Mouse (Mus musculus): ENCODE measurements at regions not wholly inside any gene's neighbourhood (a gene's known extent, or its start where the extent isn't known, plus 50 kb on each side); places are given as distances from the start of the nearest gene placed in this dataset.

GRCm38 (mm10) chr13:119268301-119268675 lies 160.1 kb upstream of the Paip1 start:
- CTCF ChIA-PET = no interaction called here

DNA sequence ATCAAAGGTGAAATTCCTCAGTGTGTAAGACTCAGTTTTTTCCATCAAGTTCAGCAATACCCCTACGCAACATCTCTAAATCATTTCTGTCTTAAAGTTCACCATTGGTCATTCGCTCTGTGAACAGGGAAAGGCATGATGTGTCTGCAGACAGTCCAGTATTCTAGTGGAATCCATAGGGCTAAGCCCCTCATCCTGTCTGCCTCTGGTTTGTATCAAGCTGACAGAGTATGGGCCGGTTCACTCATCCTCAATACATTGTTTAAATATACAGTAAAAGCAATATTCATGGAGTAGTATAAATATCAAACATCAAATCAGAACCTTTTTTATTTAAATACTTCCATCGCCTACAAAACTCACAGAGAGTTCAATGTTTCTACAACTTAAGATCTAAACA lies 152.9 kb upstream of the Paip1 start:
- CTCF ChIA-PET = no interaction called here

- CTCF ChIA-PET = no interaction called here
These were observed 151.0 kb upstream of the Paip1 start for GRCm38 (mm10) chr13:119277308-119277948.

DNA sequence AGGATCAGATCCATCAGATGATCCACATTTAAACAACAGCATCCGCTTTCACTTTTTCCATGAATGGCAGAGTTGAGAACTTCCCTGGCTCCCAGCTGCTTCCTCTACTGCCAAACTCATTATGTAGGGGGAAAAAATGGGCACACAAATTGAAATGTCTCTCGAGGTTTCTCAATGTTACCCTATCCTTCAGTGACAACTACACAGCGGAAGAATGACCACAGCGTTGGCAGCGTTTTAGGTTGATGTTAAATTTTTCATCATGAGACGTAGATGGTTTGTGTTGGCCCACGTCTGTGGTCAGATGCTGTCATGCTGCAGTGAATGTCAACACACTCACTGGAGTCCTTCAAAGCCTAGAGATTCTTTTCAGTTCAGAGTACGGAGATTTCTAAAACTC lies 149.0 kb upstream of the Paip1 start:
- CTCF ChIA-PET = no interaction called here

DNA sequence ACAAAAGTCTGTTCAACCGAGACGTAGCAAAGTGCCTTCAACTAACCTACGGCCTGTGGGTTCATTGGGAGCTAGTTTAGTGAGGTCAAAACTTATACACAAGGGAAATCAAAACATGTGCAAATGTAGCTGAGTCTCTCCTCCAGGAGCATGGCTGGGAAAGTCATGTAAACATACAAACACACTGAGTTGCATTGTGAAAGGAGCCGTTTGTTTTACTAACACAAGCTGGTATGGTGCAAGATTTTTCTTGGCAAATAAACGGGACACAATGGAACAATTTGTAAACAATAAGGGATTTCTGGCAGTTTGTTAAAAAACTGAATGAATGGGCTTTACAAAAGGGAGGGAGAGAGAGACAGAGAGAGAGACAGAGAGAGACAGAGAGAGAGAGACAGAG lies 147.8 kb upstream of the Paip1 start:
- CTCF ChIA-PET = no interaction called here

DNA sequence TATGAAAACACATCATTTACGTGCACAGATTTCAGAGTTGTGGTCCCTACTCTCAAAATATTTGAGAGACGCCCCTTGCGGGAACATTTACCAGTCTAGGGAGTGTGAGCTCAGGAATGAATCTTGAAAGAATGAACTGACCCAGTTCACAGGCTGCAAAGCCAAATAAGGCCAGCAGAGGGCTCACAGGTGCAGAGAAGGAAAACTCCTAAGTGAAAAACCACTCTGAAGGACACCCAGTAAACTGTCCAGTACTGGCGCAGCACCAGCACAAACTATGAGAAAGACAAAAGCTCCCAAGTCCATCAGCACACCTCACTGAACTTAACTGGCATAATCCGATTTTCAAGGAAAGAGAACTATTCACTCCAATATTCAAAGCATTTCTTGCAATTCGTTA lies 145.0 kb upstream of the Paip1 start:
- CTCF ChIA-PET = no interaction called here

DNA sequence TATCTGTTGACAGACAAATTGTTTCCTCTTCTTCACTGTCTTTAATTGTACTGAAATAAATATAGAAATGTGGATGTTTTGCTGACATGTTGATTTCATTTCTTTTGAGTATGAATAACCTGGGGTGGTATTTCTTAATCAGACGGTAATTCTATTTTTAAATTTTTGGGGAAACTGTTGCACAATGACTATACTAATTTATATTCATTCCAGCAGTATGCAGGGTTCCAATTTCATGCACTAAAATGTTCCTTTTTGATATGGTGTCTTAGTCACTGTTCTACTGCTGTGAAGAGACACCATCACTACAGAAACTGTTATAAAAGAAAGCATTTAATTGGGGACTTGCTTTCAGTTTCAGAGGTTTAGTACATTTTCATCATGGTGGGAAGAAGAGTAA lies 119.2 kb upstream of the Paip1 start:
- CTCF ChIA-PET = no interaction called here

GRCm38 (mm10) chr13:119310013-119310412 lies 118.4 kb upstream of the Paip1 start:
- CTCF ChIA-PET = no interaction called here

GRCm38 (mm10) chr13:119314356-119314755 lies 114.0 kb upstream of the Paip1 start:
- CTCF ChIA-PET = no interaction called here

DNA sequence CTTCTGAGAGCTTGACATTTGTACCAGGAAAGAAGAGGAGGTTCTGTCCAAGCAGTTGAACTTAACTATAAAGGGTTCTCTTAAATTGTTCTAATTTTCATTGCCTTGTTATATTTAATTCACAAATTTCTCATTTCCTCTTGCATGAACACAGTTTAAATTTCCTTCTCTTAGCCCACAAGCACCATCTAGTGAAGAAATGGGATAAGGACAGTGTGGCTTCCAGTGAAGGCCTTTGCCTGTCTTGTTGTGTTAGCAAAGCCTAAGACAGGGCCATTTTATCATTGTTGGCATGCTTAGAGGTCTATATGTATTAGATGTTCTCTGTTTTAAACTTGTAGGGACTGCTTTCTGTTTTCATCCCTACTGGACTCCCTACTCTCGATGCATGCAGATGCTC lies 110.0 kb upstream of the Paip1 start:
- CTCF ChIA-PET = no interaction called here

GRCm38 (mm10) chr13:119325510-119325909 lies 102.9 kb upstream of the Paip1 start:
- CTCF ChIA-PET = no interaction called here

- CTCF ChIA-PET = no interaction called here
These were observed 101.3 kb upstream of the Paip1 start for GRCm38 (mm10) chr13:119326877-119327625.

GRCm38 (mm10) chr13:119328731-119329130 lies 99.7 kb upstream of the Paip1 start:
- CTCF ChIA-PET = no interaction called here

DNA sequence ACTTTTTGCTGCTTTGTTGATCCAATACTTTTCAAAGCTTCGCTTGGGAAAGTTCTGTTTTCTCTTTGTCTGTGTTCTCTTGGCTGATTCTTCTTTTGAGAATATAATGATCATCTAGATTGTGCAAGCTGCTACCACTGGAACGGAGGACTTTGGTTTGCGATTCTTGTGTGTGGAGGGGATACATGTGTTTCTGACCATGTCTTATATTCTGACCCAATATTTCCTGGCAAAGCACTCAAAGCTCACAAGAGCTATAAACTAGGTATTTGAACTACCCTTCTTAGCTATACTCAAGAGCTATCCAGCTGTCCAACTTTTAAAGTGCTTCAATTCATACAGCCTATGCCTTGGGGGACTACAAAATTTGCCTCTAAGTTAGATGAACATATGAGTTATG lies 96.6 kb upstream of the Paip1 start:
- CTCF ChIA-PET = no interaction called here

GRCm38 (mm10) chr13:119333915-119334314 lies 94.5 kb upstream of the Paip1 start:
- CTCF ChIA-PET = no interaction called here

DNA sequence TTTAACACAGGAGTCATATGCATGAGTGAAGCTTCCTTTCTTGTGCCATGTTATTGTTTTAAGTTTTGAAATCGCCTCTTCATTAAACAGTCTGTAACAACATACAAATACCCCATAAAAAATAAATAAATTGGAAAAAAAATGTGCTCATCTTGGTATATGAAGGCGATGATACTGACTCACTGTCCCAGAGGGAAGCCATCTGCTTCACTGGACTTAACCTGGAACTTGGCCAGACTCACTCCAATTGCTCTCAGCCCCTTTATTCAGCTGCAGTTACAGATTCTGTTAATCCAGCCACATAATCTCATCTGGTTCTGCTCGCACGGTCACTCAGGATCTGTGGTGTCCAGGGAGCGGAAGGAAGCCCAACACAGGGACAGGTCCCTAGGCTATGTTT lies 90.5 kb upstream of the Paip1 start:
- CTCF ChIA-PET = no interaction called here

- CTCF ChIA-PET = no interaction called here
These were observed 89.4 kb upstream of the Paip1 start for GRCm38 (mm10) chr13:119339016-119339415.

GRCm38 (mm10) chr13:119339762-119340161 lies 88.6 kb upstream of the Paip1 start:
- CTCF ChIA-PET = no interaction called here

DNA sequence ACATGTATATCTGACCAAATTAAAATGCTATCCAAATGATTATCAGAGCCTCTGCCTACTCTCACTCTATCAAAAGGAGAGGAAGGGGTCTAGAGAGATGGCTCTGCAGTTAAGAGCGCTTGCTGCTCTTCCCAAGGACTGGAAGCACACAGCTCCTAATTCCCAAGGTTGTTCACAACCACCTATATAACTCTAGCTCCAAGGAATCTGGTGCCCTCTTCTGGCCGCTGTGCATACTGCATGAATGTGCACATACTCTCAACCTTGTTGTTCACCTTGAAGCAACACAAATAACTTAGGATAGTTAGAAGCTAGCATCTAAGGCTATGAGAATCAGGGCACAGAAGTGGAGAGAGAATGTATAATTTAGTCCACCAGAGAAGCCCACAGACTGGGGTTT lies 86.6 kb upstream of the Paip1 start:
- CTCF ChIA-PET = no interaction called here

- CTCF ChIA-PET = interaction anchor here (0.6 kb wide), 1 partner anchor 11 kb away, joined by 3 read pairs; no protein-coding TSS in a partner anchor
These were observed 85.6 kb upstream of the Paip1 start for GRCm38 (mm10) chr13:119342761-119343160.

DNA sequence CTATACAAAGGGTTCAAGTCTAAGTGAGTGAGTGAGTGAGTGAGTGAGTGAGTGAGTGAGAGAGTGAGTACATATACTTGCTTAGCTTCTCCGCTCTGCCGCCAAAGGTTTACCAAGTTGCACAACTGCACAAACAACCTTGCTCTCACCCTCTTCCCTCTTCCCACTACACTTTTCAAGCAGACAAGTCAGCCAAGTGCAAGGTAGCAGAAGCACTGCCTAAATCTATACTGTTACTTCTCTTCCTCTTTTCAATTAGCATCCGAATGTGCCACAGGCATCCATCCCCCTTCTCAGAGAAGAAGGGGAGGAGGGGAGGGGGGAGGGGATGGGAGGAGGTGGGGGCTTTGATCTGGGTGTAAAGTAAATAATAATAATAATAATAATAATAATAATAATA lies 80.4 kb upstream of the Paip1 start:
- CTCF ChIA-PET = no interaction called here

GRCm38 (mm10) chr13:119351346-119351745 lies 77.1 kb upstream of the Paip1 start:
- CTCF ChIA-PET = interaction anchor here (0.5 to 0.7 kb wide), 2 partner anchors 38 to 130 kb away, joined by 4 read pairs; no protein-coding TSS in a partner anchor

DNA sequence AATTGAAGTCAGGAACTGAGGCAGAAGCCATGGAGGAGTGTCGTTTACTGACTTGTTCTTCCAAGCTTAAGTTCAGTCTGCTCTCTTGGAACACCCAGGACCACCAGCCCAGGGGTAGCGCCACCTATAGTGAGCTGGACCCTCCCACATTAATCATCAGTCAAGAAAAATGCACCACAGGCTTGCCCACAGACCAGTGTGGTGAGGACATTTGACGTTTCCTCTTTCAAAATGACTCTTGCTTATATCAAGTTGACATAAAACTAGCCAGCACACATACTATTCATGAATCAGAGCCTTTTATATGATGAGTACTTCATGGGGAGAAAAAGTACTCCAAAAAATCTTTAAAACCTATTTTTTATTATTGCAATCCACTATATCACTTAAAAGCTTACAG lies 69.7 kb upstream of the Paip1 start:
- CTCF ChIA-PET = no interaction called here

DNA sequence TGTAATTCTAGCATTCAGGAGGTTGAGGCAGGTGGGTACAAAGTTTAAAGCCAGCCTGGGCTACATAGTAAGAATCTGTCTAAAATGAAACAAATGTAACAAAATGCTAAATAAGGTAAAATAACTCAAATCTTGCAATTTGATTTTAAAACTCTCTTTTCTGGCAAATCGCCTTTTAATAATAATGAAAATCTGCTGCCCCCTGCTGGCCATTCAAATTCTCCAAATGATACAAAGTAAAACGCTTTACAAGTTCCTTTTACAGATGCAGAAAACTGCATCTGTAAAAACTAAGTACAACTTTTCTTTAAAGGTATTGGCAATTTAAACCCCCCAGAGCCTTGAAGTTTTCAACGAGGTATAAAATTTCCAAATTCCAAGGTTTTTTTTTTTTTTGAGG lies 65.0 kb upstream of the Paip1 start:
- CTCF ChIA-PET = interaction anchor here (0.6 kb wide), 1 partner anchor 84 kb away, joined by 3 read pairs; no protein-coding TSS in a partner anchor
